Mouse (Mus musculus) natural killer cell, adult 2 months (primary cell): Measurements from ENCODE around the gene Lamb1.

Experiments
- DNase-seq, 2 experiments: peaks; one replicate each; pipeline ENCODE4 v3.0.0; 2022; ENCODE audit warnings: low spot score in 2 of 2

Lamb1 gene

DNA sequence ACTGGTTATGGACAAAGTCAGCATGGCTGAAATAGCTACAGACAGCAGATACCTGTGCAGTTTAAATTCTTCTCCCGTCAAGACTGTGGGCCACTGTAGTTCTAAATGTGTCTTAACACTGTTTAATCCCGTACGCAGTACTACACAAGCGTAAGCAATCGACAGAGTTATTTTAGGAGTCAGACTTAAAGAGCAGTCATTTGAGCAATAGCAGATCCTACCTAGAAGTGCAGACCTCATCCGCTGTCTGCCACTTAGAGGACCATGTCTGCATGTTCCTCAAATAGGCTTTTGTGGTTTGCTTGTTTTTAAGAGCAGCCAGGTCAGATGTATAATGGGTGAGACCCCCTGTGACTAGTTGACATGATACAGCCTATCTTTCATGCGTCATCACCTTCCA, 49.3 kb downstream of the Lamb1 start:
- DNase-seq, result no peak

DNA sequence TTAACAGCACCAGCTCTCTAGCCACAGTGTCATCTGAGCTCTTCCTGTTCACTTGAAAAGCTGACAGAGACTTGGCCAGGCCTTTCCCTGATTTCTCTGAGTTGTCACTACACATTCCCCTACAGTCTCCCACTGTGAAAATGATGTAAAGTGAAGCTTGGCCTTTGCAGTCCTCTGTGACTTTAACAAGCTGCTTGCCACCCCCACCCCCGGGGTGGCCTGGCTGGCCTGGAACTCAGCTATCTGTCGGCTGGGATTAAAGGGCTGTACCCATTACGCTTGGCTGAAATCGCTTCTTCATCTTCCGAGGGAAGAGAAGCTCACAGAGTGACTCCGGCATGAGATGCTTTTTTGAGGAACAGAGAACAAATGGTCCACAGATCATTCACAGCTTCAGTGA, 50.9 kb downstream of the Lamb1 start:
- no peak for DNase-seq

DNA sequence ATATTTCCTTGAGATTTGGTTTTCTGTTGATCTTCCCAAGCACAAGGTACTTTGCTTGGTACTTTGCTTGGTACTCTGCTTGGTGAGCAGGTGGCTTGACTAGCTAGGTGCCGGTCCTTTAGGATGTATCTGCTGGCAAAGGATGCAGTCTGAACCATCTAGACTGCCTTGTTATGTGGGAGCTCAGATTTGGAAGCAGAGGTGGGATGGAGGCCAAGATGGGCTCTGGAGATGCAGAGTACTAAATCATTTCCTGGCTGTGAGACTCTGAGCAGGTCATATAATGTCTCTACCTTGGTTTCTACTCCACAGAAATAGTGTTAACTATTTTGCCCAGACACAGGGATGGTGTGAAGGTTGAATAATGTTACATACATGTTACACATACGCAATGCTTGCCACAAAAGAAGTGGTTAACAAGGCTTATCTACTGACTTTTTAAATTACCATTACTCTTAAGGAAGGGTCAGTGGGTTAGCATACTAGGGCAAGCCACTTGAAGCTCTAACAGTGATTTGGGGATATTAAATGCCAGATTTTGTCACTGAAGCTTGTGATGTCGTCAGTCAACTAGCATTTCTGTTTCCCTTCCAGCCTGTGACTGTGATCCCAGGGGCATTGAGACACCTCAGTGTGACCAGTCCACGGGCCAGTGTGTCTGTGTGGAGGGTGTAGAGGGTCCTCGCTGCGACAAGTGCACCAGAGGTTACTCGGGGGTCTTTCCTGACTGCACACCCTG, 52.8 kb downstream of the Lamb1 start:
- DNase-seq, result no peak

DNA sequence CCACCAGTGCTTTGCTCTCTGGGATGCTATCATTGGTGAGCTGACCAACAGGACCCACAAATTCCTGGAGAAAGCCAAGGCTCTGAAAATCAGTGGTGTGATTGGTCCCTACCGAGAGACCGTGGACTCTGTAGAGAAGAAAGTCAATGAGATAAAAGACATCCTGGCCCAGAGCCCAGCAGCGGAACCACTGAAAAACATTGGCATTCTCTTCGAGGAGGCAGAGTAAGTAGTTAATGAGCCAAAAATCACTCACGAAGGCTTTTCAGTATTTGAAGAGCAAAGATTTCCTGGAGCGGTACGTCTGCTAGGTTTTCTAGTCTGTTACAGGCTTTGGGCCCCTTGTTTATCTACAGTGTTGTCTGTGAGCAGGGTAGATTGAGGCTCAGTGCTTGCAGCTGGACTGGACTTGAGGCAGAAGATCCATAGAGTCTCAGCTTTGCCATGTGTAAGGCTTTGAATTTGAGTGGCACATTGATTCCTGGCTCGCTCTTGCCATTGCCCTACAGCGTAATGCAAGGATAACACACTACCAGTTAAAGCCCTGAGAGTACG, 53.5 kb downstream of the Lamb1 start:
- no peak for DNase-seq

DNA sequence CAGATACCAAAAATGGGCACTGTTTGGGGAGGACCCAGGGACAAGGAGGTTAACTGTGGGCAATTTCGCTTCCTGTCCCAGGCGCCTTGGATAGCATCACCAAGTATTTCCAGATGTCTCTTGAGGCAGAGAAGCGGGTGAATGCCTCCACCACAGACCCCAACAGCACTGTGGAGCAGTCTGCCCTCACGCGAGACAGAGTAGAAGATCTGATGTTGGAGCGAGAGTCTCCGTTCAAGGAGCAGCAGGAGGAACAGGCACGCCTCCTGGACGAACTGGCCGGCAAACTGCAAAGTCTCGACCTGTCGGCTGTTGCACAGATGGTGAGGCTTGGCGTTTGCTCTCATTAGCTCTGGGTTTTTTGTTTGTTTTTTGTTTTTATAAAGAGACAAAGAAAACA, 55.8 kb downstream of the Lamb1 start:
- no peak for DNase-seq

DNA sequence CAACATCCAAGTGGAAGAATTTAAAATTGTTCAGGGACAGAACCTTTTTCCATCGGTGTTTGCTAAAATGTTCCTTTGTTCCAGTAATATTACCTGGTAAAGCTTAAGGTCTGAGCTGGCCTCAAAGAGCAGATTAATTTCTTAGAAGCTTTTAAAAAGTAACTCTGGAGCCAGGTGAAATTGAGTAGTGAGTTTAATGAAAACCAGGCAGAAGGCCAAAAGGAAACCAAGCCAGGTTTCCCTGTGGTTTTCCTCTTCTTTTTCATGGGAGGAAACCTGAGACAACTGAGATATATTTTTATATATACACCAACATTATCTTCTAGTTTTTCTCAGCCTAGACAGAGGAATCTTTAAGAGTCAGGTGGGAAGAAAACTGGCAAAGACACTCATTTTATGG, 56.5 kb downstream of the Lamb1 start:
- no peak for DNase-seq

DNA sequence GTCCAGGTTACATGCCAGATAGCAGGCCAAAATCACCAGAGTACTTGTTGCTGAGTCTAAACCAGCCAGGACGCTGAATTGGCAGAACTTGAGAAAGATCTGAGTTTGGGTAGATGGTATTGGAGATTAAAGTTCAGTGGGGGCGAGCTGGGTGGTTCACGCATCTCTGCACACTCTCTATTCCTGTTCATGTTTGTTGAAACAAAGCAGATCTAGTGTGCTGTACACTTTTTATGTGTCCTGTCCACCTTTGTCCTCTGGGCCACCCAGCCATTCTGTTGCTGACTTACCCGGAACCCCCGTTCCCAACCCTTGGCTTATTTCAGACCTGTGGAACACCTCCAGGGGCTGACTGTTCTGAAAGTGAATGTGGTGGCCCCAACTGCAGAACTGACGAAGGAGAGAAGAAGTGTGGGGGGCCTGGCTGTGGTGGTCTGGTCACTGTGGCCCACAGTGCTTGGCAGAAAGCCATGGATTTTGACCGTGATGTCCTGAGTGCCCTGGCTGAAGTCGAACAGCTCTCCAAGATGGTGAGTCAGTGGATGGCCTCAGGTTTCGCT, 58.2 kb downstream of the Lamb1 start:
- DNase-seq, result no peak

DNA sequence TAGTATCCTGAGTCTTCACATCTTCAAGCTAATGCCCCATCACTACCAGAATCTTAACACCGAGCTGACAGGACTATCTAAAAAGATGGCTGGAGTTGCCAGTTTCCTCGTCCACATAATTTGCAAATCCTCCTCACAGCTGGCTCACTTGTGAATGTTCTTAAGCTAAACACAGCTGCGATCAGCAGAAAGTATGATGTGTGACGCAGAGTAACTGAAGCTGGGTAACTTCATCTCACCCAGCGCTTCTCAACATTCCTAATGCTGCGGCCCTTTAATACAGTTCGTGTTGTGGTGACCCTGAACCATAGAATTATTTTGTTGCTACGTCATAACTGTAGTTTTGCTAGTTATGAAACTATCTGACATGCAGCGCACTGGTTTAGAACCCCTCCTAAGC, 62.1 kb downstream of the Lamb1 start:
- no peak for DNase-seq

DNA sequence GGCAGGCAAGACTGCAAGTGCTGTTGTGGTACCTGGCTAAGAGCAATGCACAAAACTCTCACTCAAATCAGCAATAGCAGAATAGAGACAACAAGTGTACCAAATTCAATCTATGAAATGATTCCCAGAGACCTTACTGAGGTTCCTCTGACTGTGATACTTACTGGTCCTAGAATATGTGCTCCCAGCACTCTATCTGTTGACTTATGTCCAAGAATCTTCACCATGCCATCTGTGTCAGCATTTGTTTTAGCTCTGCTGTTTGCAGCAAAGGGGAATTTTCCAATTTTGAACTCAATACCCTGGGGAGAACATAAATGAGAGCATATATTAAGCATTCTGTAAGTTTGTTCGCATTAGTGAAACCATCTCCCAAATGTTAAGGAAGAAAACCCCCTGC, 68.2 kb downstream of the Lamb1 start:
- DNase-seq, result no peak

DNA sequence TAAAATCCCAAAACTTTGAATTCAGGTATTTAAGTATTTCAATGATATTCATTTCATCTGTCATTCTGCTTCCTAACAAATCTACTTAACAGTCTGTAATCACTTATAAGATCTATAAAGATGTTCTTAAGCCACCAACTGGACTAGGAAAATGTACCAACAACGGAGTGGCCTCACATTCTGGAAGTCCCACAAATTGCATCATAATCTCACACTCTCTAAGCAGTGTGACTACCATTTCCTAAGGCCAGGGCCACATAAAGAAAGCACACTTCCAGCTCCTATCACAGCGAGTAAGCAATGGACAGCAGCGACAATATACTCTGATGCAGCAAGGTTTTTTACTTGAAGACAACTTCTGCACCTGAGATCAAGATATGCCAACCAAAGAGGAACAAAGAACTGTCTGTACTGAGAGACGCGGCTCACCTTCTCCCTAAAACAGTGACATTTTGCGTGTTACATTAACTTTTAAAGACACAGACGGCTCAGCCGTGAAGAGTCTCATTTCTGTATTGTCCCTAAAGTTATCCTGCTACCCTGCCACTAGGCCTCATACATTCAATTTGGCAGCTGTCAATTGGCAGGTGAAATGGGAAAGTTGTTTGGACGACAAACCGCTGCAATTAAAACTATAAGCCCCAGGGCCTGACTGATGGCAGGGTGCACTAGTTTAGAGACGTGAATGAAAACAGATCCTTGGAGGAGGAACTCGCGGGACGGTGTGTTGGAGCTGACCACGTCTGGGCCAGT, 85.3 kb downstream of the Lamb1 start:
- peak in 1 of 2 experiments; percentile 1 for DNase-seq

DNA sequence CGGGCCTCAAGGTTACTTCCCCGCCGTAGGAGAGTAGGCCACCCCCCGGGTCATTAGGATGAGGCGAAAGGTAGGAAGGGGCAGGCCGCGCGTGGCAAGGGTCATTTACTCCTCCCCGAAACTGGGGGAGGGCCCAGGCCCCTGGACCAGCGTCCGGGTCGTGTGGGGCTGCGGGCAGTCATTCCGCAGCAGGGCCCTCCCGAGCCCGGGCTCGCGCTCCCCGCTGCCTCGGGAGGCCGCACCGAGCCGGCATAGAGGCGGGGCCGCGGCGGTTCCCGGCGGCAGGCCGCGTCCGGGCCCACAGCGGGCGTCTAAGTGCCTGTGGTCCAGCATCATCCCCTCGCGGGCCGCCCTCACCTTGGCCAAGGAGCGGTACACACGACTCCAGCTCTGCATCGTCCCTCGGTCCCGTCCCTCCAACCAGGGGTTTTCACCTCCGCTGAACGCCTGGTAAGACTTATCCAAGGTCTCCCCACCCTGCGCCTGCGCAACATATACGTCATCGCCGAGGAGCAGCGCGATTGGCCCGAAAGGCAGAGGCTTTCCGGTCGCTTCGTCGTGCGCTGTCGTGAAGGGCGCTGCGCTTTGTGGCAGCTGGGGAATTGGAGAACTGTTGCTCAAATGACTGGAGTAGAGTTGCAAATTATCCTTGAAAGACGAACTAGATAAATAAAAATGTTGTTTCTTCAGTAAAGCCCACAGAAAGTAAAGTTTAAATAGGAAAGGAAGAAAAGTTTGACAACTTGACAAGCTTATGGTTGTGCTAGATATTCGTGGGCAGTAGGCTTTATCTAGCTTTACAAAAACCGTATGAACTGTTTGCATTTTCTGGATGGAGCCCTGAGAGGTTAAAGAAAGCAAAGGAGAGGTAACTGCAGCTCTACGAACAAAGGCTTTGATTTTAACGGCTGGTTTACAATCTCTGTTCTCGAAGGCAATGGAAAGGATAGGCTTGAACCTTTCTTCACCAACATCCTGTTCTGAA, 86.2 kb downstream of the Lamb1 start, which contains the start of gene Dld:
Gene Dld, minus strand, starts transcription at position 510 of the 985 bp plus-strand sequence.
- peak; percentile 91 to 93 for DNase-seq

DNA sequence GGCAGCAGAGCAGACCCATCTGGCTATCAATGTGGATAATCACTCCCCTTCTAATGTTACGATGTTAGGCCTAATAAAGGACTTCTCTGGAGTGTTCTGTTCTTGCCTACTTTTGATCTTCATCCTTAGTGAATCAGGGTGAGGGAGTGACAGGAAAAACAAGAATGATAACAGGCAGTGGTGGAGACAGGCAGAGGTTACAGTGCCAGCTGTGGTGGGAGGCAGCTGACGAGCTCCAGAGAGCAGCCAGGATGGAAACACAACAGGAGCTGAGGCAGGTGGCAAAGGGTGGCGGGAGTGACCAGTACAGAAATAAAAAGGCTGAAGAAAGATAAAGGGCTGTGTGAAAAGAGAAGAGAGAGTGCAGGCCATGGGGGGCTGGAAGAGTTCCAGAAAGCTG, 101.4 kb downstream of the Lamb1 start:
- no peak for DNase-seq

DNA sequence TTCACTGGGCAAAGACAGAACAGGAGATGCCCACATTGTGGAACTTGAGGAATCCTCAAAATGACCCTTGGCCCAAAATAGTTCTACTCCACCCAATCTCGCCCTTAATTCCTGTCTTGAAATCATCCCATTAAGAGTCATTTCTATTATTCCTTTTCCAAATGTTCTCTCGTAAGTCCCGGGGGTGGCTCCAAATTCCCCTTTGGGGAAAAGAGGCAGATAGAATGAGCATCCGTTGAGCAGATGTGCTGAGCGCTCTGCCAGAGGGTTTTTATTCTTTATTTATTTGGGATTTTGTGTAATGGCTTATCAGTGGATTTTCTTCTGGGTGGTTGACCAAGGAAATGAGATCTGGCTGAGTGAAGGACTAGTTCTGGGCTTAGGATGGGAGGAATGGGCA, 102.7 kb downstream of the Lamb1 start:
- no peak for DNase-seq

DNA sequence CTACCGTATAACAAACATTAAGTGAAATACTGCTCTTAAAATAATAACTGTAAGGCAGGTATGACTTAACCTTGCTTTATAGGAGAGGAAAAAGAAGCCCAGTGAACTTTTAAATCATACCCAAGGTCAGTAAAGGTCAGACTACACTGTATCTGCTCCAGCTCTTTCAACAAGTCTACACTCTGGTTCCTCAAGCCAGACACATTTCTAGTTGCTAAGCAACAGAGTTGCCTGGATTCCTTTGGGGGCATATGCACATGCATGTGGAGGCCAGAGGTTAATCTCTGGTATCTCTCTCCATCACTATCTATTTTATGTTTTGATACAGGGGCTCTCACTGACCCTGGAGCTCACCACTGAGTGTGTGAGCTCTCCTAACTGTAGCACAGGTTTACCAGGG, 104.1 kb downstream of the Lamb1 start:
- DNase-seq, result no peak

DNA sequence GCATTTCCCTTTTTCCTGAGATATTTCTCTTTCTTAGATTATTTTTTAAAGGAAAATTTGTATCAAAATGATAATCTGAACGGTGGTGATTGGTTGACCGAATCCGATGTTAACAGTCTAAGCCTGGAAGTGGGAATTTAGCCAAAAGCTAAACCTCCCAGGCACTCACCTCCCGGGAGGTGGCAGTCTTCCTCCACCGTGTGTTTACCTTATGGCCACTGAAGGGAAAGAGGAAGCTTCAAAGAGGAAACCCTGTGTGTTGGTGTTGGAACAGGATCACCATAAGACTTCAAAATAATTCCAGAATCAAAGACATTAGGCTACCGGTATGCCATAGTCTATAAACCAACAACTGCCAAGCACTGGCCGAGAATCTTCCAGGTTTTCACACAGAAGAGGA, 104.6 kb downstream of the Lamb1 start:
- no peak for DNase-seq

DNA sequence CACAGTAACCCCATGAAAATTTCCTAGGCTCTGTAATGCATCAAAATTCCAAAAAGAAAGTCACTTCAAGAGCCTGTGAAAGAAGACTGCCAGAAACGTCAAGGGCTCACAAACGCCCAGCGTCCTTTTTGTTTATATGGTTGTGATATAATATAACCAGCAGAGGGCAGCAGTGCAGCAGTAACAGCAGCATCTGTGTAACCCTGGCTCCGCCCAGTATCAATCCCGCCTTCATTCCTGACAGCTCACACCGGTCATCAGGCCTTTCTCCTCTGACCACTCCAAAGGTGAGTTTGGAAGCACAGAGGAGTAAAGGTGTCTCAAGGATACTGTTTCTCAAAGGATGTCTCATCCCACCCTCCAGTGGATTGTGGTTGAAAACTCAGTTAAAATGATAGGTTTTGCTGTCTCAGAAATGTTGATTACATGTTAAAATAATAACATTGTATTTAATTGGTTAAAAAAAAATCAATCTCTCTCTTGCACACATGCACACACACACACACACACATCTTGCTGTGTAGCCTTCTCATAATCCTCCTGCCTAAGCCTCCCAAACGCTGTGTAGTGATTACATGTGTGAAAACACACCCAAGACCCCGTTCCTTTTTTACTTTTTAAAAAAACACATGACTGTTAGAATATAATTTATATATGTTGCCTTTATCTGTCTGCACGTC, 109.7 kb downstream of the Lamb1 start:
- DNase-seq, result peak; percentile 25 to 33

DNA sequence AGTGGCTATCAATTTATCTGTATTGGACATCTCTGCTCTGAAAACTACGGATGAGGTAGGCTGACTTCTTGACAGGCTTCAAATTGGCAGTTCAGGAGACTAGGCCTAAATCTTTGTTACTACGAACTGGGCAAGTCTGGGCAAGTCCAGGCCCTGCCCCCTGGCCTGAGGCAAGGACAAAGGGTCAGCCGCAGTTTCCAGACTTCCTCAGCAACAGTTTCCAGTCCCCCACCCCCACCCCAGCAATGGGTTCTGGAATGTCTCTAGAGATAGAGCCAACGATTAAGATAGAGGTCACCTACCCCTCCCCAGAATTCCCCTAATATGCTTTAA, 110.2 kb downstream of the Lamb1 start:
- no peak for DNase-seq

DNA sequence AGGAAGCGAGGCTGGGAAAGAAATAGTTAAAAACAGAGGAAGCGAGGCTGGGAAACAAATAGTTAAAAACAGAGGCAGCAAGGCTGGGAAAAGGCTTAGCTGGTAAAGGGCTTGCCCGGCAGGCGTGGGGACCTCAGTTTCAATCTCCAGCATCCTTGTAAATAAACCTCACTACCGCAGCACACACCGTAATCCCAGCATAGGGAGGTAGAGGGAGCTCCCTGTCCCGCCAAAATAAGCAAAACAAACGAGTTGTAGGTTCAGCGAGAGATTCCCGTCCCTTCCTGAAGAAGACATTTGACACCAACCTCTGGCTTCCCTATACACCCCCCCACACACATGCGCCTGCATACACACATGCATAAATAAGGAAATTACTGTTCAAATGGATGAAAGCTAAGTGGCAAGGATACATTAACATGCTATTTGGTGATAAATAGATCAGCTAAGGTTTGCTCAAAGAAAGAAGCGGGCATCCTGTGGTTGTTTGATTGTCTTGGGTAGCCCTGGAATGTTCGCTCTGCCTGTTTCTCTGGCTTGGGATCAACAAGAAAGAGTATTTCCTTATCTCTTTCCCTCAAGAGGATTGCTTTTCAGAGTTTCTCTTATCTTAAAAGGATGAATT, 111.4 kb downstream of the Lamb1 start:
- no peak for DNase-seq

DNA sequence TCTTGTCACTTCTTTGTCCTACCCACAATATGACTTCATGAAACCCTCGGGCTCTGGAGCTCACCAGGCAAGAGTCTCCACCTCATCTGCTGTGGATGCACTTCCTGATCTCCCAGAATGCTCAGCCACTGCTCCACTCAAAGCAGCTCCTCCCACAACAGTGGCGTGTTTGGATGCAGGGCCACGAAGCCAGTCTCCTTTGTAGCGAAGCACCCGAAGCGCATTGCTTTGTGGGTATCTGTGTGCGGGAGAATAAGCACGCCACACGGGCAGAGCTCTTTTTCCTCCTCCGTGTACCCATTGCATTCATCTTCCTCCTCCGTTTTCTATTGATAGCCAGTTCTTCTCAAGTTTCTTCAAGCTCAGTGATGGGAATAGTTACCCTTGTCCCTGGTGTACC, 112.2 kb downstream of the Lamb1 start:
- no peak for DNase-seq
